In the genomic region with DNA sequence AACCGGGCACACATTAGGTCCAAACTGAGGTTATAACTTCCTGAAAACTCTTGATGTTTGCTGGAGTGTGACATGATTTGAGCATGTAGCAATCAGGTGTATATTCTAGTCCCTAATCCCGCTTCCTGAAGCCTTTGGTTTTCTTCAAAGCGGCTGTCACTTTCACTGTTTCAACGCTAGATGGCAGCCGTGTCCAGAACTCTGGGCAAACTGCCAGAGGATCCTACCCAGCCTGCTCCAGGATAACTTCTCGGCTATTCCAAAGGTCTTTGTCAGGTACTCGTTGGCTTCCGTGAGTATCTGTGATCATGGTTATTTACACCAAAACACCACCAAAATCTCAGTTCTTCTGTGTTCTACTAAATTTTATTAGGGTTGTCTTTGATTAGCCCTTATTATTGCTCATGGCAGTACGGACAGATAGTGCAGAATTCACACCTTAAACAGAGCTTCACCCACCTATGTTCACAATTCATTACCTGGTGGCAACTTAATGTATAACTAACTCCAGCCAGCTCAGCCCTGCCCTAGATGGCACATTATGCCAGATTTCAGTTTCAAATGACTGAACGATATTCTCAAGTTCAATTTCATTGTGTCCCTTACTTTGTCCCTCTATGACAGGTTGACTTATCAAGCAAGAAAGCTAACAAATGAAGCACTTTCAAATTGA, we compare ENCODE assay signal across 8 mouse cellular contexts.
DNase-seq lines count a peak whose midpoint lies in the region; ATAC-seq and TF ChIP-seq lines count a peak whose summit lies in the region.

No protein-coding gene starts in this region.

- H3K9ac ChIP-seq in MEL (ENCODE audit: control insufficient read depth, low read depth, low read length, poor library complexity, severe bottlenecking): no peak overlapping the region

- peak; percentile 37 for DNase-seq in MEL (ENCODE audit: low read depth, low spot score)
- DNase-seq in heart, postnatal 4 days: peak; percentile 78
- peak; percentile 50 for DNase-seq in layer of hippocampus, adult 11-12 months (ENCODE audit: low spot score)
- peak; percentile 68 for DNase-seq in lung, postnatal 10 days
- peak; percentile 87 for DNase-seq in retina, embryonic 14.5 days (ENCODE audit: low spot score)

- no peaks in the 10 kb centered on the region for H3K36me3 ChIP-seq in MEL (ENCODE audit: control insufficient read depth in 1 of 2, insufficient read depth in 2 of 2, low read length in 2 of 2)

- TF ChIP-seq EP300 in MEL (IDR thresholded peaks at IDR 0.05; ENCODE audit: low read depth in 1 of 2, low read length in 2 of 2): no peak

- peak; percentile 4; the same call in 1 of the 2 replicates for TF ChIP-seq RAD21 in MEL (IDR thresholded peaks at IDR 0.05; ENCODE audit: low read depth, low read length)

- no peaks in the 10 kb centered on the region for H3K4me1 ChIP-seq in MEL (ENCODE audit: control insufficient read depth in 1 of 2, insufficient read depth in 2 of 2, low read length in 2 of 2)
- no peaks in the 10 kb centered on the region; the same call in 1 of the 2 replicates for H3K4me1 ChIP-seq in bone marrow macrophage, adult 2 months (ENCODE audit: control insufficient read depth, insufficient read depth, low read length)
- H3K4me1 ChIP-seq in embryonic fibroblast, embryonic 13.5 days (ENCODE audit: control insufficient read depth, insufficient read depth, low read length): no peaks in the 10 kb centered on the region

- no peaks in the 10 kb centered on the region for H3K27me3 ChIP-seq in MEL (ENCODE audit: control insufficient read depth in 1 of 2, insufficient read depth in 2 of 2, low read length in 2 of 2)

- ATAC-seq in erythroblast, adult 5-6 weeks (replicated peaks; ENCODE audit: low FRiP score, poor library complexity, severe bottlenecking): no peak

- H3K79me2 ChIP-seq in MEL (ENCODE audit: control insufficient read depth, insufficient read depth, low read length, poor library complexity): no peaks in the 10 kb centered on the region

- H3K9me3 ChIP-seq in MEL (replicated peaks; ENCODE audit: insufficient read depth, low read length): no peaks in the 10 kb centered on the region

- no peak overlapping the region for H3K27ac ChIP-seq in MEL (ENCODE audit: control insufficient read depth, low read depth, low read length)
- no peak overlapping the region for H3K27ac ChIP-seq in bone marrow macrophage, adult 2 months (ENCODE audit: insufficient read depth, low read depth, low read length)
- H3K27ac ChIP-seq in embryonic fibroblast, embryonic 13.5 days (ENCODE audit: insufficient read depth, low read length): no peak overlapping the region

- TF ChIP-seq CTCF in MEL (IDR thresholded peaks at IDR 0.05 in 2 of 3, conservative IDR thresholded peaks at IDR 0.05 in 1 of 3; ENCODE audit: control insufficient read depth in 1 of 3, insufficient read depth in 1 of 3, low read depth in 2 of 3, low read length in 3 of 3, poor library complexity in 1 of 3, severe bottlenecking in 1 of 3): peak; percentile 64 to 67 (median 65)
- peak; percentile 51; the same call in 1 of the 2 replicates for TF ChIP-seq CTCF in bone marrow macrophage, adult 2 months (IDR thresholded peaks at IDR 0.05; ENCODE audit: low read depth, low read length)
- TF ChIP-seq CTCF in embryonic fibroblast, embryonic 13.5 days (IDR thresholded peaks at IDR 0.05; ENCODE audit: borderline replicate concordance, insufficient read depth, low read length): peak; percentile 20; the same call in 1 of the 2 replicates

- no peak for TF ChIP-seq POLR2A in MEL (IDR thresholded peaks at IDR 0.05; ENCODE audit: control insufficient read depth in 1 of 2, insufficient read depth in 1 of 2, low read depth in 1 of 2, low read length in 2 of 2, poor library complexity in 1 of 2)
- TF ChIP-seq POLR2A in bone marrow macrophage, adult 2 months (IDR thresholded peaks at IDR 0.05; ENCODE audit: borderline replicate concordance, low read depth, low read length): no peak
- no peak for TF ChIP-seq POLR2A in embryonic fibroblast, embryonic 13.5 days (IDR thresholded peaks at IDR 0.05; ENCODE audit: low read depth, low read length)

- no peak overlapping the region for H3K4me3 ChIP-seq in MEL (ENCODE audit: control insufficient read depth in 1 of 2, insufficient read depth in 1 of 2, low read depth in 2 of 2, low read length in 2 of 2)
- H3K4me3 ChIP-seq in bone marrow macrophage, adult 2 months (ENCODE audit: insufficient read depth, low read length): no peak overlapping the region
- H3K4me3 ChIP-seq in embryonic fibroblast, embryonic 13.5 days (ENCODE audit: insufficient read depth, low read length): no peak overlapping the region

TF ChIP-seq in MEL, 35 proteins besides CTCF, POLR2A, EP300 and RAD21:
- no peak for TF ChIP-seq JUND (IDR thresholded peaks at IDR 0.05; ENCODE audit: low read depth, low read length)
- no peak for TF ChIP-seq ELF1 (IDR thresholded peaks at IDR 0.05; ENCODE audit: low read depth, low read length)
- TF ChIP-seq SMC3 (IDR thresholded peaks at IDR 0.05; ENCODE audit: low read depth, low read length): no peak; the same call in 1 of the 2 replicates
- TF ChIP-seq RCOR1 (IDR thresholded peaks at IDR 0.05; ENCODE audit: low read depth, low read length): no peak
- no peak for TF ChIP-seq CHD1 (IDR thresholded peaks at IDR 0.05; ENCODE audit: low read depth, low read length)

Comparison
In these comparisons a context has a peak if more than half of its experiments do, and no peak if none do; other contexts are left out.
1. DNase-seq: peak in every context shown above with its lines; median percentile 87 in retina, embryonic 14.5 days; 78 in heart, postnatal 4 days; 68 in lung, postnatal 10 days; 50 in layer of hippocampus, adult 11-12 months; 37 in MEL.